Mouse (Mus musculus): ENCODE results near the gene Rps15a. TPM values are rescaled to one million over a fixed set of nuclear protein-coding genes. Genes with fewer than 3 reads are reported as not detected.

Rps15a gene
- total RNA-seq, 2 experiments from 2014 or later = 523 to 525 TPM

Other genes starting within 250 kb of the Rps15a start
- gene Arl6ip1, start 13.5 kb upstream of the Rps15a start, total RNA-seq (2021) = 10 to 100 TPM; 28.8 to 29.1 TPM
- gene Smg1, start 127.5 kb upstream of the Rps15a start, total RNA-seq (2021) = 10 to 100 TPM; 35.9 to 41.0 TPM

All from heart, postnatal 25 days (tissue).